Comparison of ENCODE assay signal across 16 mouse cellular contexts in genomic region chrX:113304323-113304722, GRCm38 (mm10). TPM values are rescaled to one million over a fixed set of nuclear protein-coding genes. Genes with fewer than 3 reads are reported as not detected.
"Had no signal": no experiment of that assay in that cellular context is flagged by ENCODE, and none has a peak within 500 bp of the region (broad histone marks: within the 10 kb centered on the region; RNA-seq: fewer than 3 reads in every experiment).

No protein-coding gene starts in this region.

- ATAC-seq: lung, postnatal 0 days had no signal

- H3K4me2 ChIP-seq: liver, embryonic 11.5 days; liver, embryonic 15.5 days; midbrain, embryonic 12.5 days; neural tube, embryonic 13.5 days had no signal

- H3K9me3 ChIP-seq: limb, embryonic 10.5 days; liver, embryonic 15.5 days; midbrain, embryonic 12.5 days; neural tube, embryonic 13.5 days had no signal

- H3K9ac ChIP-seq: liver, embryonic 15.5 days; midbrain, embryonic 12.5 days; neural tube, embryonic 13.5 days had no signal

- DNase-seq: kidney, adult 8-10 months; kidney, postnatal 25 days; lung, adult 2 months; lung, postnatal 36 days; right cerebral cortex, adult 18-20 months; right cerebral cortex, postnatal 25 days; thymus, postnatal 4 days had no signal

- H3K27me3 ChIP-seq: liver, embryonic 15.5 days; midbrain, embryonic 12.5 days; neural tube, embryonic 13.5 days had no signal

- H3K4me3 ChIP-seq: left cerebral cortex, adult 2 months; limb, embryonic 10.5 days; liver, embryonic 15.5 days; midbrain, embryonic 12.5 days; myocyte; neural tube, embryonic 13.5 days had no signal

- H3K36me3 ChIP-seq: limb, embryonic 10.5 days; liver, embryonic 15.5 days; midbrain, embryonic 12.5 days; neural tube, embryonic 13.5 days had no signal

- H3K4me1 ChIP-seq: limb, embryonic 10.5 days; liver, embryonic 15.5 days; midbrain, embryonic 12.5 days; neural tube, embryonic 13.5 days had no signal

- H3K27ac ChIP-seq: left cerebral cortex, adult 2 months; limb, embryonic 10.5 days; liver, embryonic 15.5 days; midbrain, embryonic 12.5 days; neural tube, embryonic 13.5 days; stomach, postnatal 0 days had no signal

RNA-seq across cellular contexts. Expression of gene Dach2, which starts 7.0 kb away (rescaled TPM):
- polyA plus RNA-seq: lung, adult 2 months had no signal
